Mouse (Mus musculus) inflammation-experienced regulatory T-cells (primary cell): ENCODE measurements around the gene Uspl1. TPM values are rescaled to one million over a fixed set of nuclear protein-coding genes. Genes with fewer than 3 reads are reported as not detected.

Source experiments
- polyA plus RNA-seq, 2 experiments: library from polyadenylated mRNA; unstranded; fragments of 100-300 nt; shearing (Covaris generic); gene quantifications; one replicate each; pipeline ENCODE4 v1.2.1; 2017

Gene Uspl1
- 10 to 100 TPM; 42.7 to 72.4 TPM for polyA plus RNA-seq

DNA sequence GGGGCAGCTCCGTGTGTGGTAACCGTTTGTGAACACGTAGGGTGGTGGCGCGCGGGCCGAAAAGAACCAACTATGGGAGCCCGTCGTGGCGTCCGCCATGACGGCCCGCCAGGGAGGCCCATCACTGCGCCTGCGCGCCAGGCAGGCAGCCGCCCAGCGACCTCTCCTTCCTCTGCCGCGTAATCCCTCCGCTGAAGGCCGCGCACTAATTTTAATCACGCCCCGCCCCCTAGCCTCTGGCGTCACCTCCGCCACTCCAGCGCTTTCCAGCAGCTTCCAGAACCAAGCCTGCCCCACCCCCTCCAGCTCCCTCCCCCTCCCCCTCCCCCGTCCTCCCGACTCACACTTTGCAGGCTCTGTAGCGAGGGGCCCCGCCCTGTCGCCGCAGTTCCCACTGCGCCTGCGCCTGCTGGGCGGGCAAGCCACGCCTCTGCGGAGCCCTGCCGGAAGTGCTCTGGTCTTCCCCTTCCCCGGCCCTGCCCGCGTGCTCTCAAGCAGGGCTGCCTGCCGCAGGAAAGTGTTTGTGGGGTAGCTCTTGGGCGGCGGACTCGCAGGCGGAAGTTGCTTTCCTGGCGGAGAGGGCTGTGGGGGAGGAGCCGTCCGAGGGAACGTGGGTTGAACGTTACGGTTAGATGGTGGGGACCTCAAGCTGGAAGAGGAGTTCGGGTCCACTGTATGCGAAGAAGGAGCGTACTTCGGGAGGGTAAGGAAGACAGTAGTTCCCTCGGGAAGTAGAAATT, at the start of gene Uspl1, which contains the start of gene Hmgb1:
Gene Uspl1, plus strand, starts transcription at position 247 of the 740 bp plus-strand sequence.
Gene Hmgb1, minus strand, starts transcription at position 386 of the 740 bp plus-strand sequence.

DNA sequence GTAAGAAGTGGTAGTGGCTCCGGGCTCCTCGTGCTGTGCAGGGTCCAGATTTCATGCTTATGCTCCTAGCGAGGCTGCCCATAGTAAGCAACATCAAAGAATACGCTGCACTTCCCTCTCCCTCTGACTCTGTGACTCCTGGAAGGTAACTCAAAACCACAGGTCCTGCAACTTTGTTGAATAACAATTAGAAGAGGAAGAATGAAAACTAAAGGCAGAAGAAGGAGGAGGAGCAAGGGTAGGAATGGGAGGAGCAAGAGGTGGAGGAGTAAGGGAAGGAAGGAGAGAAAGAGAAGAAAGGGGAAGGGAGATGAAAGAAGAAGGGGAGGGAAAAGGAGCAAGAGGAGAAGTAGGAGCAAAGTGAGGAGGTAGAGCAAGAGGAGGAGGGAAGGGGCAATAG, 80.3 kb downstream of the Uspl1 start, which contains the start of gene Alox5ap:
Gene Alox5ap, plus strand, starts transcription at position 363 of the 400 bp plus-strand sequence.

Other genes with a start within 250 kb of the Uspl1 start
- not detected for gene Gm42791, start 189.2 kb upstream of the Uspl1 start, polyA plus RNA-seq
- 100 to 1,000 TPM; 202 to 249 TPM for gene Hmgb1, start 139 bp downstream of the Uspl1 start, polyA plus RNA-seq
- gene Alox5ap, start 80.4 kb downstream of the Uspl1 start, polyA plus RNA-seq = 1 to 10 TPM in 1 of 2 experiments, under 1 TPM in 1; 0.33 to 9.6 TPM
- 1 to 10 TPM; 2.5 to 4.2 TPM for gene Medag, start 227.4 kb downstream of the Uspl1 start, polyA plus RNA-seq